Mouse (Mus musculus): ENCODE results near the gene Olfr263.

Olfr263 gene

DNA sequence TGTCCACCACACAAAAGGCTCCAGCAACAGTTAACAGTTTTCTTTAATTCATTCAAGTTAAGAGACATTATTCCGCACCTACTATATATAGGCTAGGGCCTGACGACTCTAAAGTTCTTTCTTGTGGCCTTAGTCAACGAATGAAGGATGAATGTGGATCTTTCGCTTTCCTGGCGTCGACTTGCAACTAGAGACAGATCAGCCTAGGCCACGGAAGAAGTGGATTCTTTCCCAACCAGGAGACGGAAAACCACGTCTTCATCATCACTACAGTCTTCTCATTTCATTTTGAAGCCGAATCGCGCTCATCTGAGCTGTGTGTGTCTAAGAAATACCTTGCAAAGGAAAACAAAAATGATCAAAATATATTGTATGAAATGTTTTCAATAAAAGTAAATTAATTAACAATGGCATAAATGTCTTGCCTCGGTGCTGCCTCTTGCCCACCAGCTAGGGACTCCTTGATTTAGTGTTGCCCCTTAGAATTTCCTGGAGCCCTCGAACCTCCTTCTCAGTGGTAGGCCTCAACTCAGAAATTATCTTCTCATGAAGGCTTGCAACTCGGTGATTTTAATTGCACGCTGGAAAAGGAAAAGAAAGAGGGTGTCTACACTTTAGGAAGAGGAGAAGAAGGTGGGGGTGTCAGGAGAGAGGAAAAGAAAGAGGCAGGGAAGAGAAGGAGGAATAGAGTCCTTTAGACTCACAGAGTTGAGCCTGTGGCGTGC lies 41.2 kb downstream of the Olfr263 start:
- no peak for DNase-seq

DNA sequence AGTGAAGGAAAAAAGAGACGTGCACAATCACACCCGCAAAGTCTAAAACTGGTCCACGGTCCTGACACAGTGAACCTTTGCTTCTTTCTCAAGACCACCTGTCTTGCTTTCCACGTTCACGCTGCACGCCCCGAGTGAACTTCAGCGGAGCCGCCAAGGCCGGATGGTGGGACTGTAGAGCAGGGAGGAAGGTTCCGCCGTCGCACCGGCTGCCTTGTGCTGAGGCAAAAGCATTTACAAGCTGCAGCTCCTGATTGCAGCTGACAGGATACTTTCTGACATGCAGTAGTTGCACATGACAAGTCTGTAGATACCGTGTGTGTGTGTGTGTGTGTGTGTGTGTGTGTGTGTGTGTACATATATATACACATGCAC lies 41.7 kb downstream of the Olfr263 start:
- peak in 1 of 2 experiments; percentile 10 for DNase-seq

DNA sequence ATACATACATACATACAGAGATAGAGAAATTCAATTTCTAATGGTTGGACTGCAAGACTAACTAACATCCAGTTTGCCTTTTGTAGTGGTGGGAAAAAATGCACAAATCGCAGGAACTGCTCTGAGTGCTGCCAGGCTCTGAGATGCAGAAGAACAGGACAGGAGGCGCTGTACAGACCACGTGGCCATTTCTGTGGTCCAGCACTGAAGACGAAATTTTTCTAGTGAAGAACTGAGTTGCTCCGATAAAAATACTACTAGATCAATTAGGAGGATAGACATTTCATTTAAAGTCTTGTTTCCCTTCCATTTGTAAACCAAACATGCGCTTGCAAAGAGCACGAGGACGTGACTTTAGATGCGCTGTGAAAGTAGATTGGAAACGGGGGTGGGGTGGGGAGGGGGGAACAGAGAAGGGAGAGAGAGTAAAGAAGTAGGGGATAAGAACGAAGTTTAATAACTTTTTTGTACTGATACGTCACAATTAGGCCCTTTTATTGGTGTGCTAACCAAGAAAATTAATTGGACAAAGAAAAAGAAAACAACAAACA lies 42.2 kb downstream of the Olfr263 start:
- peak; percentile 10 to 18 for DNase-seq

DNA sequence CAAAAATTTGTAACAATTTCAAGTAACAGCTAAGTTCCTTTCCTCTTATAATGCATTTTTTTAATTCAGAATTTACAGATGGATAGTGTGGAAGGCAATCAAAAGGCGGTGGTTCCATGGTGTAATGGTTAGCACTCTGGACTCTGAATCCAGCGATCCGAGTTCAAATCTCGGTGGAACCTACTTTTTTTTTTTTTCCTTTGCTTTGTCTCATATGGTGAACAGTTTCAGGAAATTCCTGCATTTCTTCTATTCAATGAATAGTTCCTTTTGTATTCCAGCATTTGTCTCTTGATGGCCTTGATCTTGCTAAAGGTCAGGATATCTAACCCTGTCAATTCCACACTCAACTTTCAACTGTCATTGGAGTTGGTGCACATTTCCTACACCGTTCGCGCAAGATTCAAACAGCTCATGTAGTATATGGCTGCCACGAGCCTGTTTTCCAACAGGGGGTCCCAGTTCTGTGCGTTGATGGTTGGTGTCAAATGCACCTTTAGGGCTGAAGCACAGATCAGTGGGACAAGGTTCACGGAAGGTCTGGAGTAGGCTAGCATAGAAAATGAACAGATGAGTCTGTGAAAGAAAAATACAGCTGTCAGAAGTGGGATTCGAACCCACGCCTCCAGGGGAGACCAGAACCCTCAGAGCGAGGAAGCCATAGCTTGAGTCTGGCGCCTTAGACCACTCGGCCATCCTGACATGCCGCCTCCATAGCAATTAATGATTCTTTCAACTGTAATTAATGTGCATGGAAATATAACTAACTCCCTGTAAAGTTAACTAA lies 43.0 kb downstream of the Olfr263 start:
- DNase-seq: peak; percentile 79

DNA sequence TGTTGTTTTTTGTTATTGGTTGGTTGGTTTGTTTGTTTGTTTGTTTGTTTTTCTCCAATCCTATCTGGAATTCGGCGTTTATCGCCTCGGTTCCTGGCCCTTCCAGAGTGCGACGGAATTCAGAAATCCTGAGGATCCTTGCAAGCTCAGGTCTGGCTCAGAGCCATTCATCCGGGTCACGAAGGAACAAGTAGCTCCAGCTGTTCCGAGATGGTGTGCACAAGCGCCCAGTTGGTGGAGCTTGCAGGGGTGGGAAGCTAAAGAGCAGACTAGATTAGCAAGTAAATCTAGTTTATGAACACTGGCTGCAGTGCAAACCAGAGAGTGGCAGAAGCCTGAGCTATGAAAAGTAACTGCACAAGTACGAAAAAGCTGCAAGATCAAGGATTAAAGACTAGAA lies 43.6 kb downstream of the Olfr263 start:
- DNase-seq: peak in 1 of 2 experiments; percentile 24

DNA sequence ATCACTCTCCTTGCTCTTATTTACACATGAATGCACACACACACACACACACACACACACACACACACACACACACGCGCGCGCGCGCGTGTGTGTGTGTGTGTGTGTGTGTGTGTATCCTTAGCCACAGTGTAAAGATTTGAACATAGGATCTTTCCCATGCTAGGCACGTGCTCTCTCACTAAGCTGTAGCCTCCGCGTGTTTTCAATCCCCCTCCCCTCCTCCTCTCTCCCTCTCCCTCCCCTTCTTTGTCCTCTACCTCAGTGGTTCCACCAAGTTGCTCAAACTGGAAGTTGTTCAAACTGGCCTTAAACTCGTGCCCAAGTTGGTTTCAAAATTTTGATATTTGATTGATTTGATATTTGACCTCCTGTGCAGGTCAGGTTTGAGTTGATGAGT lies 47.3 kb downstream of the Olfr263 start:
- DNase-seq: no peak

DNA sequence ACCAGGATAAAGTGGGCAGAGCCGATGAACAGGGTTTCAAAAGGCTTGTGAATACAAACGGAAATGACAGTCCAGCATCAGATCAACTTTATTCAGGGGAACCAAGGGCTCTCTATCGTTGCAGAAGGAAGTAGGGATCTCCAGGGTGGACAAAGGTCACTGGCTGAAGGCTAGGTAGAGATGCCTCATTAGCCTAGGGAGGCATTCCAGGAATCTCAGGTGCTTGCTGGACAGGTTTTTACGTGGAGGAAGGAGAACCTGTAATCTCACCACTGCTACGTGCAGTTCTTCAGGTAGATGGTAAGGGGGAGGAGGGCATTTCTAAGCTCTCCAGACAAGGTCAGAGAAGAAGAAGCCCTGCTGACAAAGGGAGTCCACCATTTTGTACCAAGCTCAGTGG lies 48.2 kb downstream of the Olfr263 start:
- DNase-seq: no peak

DNA sequence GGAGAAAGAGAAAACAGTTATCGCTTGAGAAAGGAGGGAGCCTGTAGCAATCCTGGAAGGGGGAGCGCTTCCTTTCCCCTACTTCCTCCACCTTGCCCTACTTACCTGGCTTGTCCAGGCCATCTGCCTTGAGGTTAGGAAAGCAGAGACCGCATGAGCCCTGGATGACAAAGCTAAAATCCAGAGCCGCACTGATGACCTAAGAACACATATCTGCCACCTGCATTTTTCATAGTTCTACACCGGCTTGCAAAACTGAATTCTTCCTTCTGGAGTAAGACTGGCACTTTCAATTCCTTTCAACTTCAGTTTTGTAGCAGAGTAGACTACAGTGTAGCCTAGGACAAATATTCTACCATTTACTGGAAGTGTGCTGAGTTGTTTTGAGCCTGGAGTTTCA lies 48.9 kb downstream of the Olfr263 start:
- no peak for DNase-seq

DNA sequence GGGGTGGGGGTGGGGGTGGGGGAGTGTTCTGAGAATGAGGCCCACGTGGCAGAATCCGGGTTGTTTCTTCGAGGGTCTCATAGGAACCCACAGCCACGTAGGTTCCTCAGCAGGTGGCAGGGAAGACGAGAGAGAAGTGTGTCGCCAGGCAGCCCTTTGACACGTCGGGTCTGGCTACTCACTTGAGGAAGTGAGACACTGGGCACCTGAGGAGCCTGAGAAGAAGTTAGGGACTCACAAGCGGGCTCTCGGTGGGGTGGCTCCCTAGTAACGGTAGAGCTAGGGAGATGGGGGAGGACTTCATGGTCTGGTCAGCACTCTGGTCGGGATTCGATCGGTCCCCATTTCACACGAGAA lies 49.9 kb downstream of the Olfr263 start, which contains the start of gene Trim27:
TSS of gene Trim27 (plus strand) at position 79 of the 357 bp plus-strand sequence.
- DNase-seq: no peak

DNA sequence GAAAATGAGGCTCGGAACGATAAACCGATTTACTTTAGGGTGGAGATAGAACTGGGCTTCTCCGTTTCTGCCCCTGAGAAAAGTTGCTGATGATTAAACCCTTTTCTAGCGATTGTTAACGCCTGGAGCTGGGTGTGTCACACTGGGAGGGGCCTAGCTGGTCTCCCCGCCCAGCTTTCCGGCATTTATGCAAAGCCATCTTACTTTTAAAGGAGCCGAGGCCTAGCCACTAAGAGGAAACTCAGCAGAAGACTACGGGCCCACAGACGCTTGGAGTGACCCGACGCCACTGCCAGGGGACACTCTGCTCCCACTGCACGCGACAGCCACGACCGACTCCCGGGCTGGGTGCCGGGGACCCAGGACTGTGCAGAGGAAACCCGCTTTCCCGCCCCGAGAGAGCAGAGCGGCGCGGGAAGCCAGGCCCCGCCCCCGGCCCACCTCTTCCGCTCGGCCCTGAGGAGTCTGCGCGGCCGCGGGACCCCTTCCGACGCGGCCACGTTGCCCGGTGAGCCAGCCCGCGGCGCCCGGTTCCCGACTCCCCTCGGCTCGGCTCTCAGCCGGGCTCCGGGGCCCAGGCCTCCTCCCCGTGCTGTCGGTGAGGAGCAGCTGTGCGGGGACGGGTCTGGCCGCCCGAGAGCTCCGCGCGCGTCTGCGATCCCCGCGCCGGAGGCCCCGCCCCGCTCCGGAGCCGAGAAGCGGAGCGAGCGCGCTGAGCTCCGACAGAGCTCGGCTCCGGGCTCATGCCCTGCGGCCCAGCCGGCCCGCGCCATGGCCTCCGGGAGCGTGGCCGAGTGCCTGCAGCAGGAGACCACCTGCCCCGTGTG lies 50.5 kb downstream of the Olfr263 start:
- DNase-seq: peak; percentile 94 to 95

DNA sequence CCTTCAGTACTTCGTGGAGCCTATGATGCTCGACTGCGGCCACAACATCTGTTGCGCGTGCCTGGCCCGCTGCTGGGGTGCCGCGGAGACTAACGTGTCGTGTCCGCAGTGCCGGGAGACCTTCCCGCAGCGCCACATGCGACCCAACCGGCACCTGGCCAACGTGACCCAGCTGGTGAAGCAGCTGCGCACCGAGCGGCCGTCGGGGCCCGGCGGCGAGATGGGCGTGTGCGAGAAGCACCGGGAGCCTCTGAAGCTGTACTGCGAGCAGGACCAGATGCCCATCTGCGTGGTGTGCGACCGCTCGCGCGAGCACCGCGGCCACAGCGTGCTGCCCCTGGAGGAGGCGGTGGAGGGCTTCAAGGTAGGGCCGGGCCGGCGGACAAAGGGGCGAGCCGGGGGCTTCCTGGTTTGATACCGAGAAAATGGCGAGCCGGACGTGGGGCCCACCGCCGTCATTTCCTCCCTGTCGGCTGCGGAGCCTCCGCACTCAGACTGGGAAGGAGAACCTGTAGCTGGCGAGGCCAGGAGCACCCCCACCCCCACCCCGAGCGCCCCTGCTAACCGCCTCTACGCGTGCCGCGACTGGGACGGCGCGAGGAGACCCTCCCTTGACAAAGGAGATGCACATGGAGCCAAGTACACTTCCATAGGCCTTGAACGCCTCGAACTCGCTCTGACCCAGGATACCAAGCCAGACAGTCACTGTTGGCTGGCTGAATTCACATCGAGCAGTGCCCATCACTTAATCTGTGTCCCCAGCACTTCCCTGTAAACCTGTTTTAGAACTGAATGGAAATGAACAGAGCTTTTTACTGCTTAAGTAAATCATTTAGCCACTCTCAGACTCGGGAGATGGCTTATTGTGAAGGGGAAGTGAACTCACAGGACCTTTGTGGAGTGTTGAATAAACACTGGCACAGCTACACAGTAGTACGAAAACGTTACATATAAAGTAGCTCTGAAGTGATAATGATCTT lies 51.4 kb downstream of the Olfr263 start:
- peak; percentile 80 to 81 for DNase-seq

DNA sequence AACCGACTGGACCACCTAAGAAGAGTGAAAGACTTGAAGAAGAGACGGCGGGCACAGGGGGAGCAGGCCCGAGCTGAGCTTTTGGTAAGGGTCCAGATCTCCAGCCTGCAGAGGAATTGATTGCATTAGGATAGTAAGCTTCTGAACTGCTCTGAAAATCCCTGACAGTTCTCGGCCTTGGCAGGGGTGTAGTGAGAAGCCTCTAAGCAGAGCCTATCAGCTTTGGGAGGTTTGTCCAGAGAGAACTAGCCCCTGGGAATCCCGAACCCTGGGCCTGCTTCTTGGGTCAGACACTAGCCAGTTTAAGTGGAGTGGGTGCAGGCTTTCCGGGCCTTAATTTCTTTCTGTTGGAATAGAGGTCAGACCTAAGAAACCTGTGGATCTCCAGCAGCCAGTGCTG lies 52.6 kb downstream of the Olfr263 start:
- DNase-seq: no peak

DNA sequence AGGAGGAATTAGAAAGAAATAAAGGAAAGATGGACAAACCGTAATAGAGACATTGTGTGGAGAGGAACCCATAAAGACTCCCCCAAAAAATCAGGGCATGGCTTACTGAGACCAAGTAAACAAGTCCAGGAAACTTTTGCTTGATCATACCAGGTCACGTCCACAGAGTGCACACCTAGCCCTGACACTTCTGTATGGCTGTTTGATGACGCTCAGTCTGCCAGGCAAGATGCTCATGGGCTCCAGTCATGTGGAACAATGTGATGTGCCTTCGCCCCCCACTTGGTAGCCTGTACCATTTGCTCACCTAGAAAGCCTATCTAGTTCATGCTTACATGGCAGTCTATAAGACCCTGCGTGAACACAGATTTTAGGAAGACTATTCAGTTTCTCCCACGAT lies 53.6 kb downstream of the Olfr263 start:
- DNase-seq: no peak

DNA sequence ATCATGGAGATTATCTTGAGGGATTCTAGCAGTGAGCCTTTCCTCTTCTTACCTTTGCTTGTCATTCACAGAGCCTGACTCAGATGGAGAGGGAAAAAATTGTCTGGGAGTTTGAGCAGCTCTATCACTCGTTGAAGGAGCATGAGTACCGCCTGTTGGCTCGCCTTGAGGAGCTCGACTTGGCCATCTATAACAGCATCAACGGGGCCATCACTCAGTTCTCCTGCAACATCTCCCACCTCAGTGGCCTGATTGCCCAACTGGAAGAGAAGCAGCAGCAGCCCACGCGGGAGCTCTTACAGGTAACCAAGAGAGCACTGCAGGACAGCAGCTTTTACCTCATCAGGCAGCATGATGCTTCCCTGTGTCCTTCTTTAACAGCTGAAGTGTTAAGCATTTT lies 54.2 kb downstream of the Olfr263 start:
- DNase-seq: no peak

DNA sequence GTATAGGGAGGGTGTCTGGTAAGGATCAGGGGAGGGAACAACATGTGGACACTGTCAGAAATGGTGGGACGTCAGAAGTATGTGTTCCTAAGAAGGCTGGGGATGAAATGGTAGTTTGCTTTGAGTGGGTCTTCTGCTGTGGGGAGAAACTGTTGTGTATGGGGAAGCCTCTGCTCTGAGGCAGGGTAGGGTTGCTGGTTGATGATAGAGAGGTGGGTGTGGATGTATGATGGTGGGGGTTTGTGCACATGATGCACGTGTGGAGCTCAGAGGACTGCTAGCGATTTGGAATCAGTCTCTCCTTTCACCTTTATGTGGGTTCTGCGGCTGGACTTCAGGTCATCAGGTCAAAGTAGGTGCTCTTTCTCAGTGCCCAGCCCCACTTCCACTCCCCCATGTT lies 56.1 kb downstream of the Olfr263 start:
- DNase-seq: no peak

All from B cell, adult 2 months (primary cell).